Mouse (Mus musculus): Measurements from ENCODE around the gene Ttc25. TPM values are rescaled to one million over a fixed set of nuclear protein-coding genes. Genes with fewer than 3 reads are reported as not detected.
A peak's percentile ranks its signal among the peaks of the same experiment; 100 is the strongest.
"Not testable (repeated sequence)": the region's sequence is repeated elsewhere in the genome, so short reads cannot be mapped to it uniquely, and the experiment has no call there.

Gene Ttc25
- total RNA-seq, 1 experiment from 2014 or later, result 1.3 TPM

DNA sequence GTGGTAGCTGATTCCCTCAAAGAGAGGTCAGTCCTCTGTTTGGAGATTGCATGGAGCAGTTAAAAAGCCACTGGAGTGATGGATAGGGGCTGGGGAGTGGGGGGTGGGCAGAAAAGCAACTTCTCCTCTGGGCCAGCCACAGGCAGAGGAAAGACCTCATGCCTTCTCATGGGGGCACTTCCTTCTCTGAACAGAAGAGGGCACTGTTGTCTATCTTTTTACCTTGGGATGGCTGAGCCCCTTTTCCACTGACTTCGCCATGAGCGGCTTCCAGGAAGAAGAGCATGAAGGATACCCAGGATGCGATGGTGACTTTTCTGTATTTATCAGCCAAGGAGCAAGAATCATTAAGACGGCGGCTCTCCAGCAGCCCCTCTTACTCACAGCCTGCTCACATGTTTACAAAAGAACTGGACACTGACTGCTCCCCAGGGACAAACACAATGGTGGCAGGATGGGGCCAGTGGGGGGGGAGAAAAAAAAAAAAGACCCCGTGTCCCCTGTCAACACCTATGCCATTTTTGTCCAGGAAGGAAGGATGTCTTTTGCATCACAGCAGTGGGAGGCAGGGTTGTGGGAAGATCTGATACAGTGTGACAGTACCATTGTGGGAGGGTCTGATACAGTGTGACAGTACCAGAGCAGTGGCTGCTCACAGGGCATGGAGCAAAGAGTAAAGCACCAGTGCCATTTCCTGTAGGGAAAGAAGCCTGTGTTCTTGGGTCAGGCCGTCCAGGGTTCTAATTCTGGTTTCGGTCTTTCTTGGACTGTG, 25.2 kb downstream of the Ttc25 start:
- peak; percentile 87 for DNase-seq

DNA sequence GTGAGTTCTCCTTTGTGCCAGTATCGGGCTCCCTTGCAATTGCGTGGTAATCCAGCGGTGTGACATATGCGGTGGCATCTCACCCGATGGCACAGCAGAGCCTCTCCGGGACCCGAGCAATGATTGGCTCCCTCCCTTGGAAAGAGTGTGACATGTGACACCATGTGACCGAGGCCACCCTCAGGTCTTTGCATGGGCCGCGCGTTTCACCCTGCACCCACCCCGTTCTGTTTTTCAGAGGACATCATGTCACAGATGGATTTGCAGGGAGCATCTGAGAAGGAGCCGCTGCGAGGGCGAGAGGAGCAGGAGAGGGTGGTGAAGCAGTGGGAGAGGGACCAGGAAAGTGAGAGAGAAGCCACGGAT, 25.8 kb downstream of the Ttc25 start:
- peak; percentile 31 for DNase-seq

DNA sequence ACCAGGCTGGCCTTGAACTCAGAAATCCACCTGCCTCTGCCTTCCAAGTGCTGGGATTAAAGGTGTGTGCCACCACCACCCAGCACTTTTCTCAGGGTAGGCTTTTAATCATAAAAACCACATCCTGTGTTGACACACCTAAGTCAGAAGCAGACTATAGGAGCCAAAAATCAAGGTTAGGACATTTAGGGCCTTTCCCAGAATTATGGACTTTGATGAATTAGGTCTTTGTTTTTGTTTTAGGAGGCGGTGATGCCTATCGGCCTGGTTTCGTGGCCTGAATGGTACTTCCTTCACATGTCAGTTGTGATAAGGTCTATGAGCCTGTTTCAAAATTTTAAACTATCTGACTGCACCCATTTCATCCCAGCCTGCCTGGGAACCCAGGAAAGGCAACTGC, 28.8 kb downstream of the Ttc25 start:
- DNase-seq, result no peak

DNA sequence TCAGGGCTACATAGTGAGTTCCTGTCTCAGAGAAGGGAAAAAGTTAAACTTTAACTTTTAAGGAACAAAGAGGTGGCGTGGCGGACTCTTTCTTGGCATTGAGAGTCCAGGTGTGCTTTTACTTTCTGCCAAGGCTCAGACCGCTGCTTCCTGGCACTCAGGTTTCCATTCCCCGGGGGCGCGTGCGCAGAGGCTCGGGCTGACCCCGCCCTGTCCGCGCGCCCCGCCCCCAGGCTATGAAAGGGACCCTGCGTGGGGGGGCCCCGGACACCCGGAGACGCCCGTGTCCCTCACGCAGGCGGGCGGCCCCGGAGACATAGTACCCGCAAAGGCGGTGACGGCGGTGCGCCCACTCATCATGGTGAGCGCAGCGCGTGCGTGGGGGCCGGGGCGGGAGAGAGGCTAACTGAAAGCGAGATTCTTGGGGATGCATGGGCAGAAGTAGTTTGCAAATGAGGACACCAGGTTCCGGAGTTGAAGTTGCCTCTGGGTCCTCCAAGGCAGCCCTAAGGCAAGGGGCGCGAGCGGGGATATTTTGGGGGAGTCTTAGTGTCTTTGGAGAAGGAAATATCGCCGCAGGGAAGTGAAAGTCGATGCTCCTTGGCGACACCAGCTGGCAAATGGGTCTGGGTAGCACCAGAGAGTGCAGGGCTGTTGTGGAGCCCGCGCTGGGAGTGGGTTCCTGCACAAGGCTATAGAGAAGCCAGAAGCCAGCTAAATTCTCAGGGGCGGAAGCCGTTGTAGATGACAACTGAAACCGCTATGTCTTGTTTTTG, 29.5 kb downstream of the Ttc25 start, which contains the start of gene Cnp:
Gene Cnp (plus strand): TSS at position 197 of the 776 bp plus-strand sequence.
- DNase-seq, result peak; percentile 92

DNA sequence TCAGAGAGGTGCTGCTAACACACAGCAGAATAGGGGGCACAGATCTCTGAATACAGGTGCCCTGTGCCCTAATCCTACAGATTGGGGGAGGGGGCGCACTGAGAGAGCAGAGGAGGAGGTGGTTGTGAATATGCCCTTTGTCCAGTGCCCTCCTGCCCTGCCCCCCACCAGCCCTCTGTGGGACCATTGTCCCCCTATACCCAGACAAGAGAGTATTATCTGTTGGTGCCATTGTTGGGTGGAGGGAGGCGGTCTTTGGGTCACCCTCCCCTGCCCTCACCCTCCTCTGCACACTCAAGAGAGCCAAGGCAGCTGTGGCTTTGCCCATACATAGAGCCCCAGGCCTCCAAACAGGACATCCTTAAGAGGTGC, 30.1 kb downstream of the Ttc25 start:
- DNase-seq, result peak; percentile 28

DNA sequence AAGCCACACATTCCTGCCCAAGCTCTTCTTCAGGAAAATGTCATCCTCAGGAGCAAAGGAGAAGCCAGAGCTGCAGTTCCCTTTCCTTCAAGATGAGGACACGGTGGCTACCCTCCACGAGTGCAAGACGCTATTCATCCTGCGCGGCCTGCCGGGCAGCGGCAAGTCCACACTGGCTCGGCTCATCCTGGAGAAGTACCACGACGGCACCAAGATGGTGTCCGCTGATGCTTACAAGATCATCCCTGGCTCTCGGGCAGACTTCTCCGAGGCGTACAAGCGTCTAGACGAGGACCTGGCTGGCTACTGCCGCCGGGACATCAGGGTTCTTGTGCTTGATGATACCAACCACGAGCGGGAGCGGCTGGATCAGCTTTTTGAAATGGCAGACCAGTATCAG, 30.8 kb downstream of the Ttc25 start:
- no peak for DNase-seq

DNA sequence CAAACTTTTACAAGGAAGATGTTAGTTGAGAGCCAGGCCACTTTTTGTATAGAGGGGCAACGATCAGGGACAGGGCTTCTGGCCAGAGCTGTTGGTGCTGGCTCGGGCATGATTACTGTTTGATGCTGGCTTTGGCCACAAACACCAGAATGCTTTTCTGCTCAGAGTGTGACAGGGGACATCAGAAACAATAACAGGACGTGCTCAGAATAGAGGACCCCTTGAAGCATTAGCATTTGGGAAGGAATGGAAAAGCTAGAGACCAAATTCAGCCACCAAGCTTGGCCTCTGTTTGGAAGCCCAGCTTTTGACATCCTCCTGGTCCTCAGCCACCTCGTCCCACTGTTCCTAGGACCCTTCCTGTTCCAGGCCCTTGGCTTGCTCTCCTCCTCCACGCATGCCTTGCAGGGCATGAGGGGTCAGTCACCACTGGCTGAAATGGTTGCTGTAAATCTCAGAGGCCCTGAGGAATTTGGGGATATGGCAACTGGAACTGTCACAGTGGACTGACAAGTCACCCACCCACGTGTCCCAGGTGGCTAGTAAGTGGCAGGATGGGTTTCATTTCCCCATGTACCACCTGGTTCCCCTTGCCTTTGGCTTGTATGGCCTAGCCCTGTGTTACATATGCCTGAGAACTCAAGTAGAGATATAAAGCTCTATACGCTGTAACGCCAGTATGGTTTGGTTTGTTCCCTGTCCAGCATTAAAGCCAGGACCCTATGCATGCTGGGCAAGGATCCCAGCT, 32.6 kb downstream of the Ttc25 start:
- DNase-seq, result no peak

DNA sequence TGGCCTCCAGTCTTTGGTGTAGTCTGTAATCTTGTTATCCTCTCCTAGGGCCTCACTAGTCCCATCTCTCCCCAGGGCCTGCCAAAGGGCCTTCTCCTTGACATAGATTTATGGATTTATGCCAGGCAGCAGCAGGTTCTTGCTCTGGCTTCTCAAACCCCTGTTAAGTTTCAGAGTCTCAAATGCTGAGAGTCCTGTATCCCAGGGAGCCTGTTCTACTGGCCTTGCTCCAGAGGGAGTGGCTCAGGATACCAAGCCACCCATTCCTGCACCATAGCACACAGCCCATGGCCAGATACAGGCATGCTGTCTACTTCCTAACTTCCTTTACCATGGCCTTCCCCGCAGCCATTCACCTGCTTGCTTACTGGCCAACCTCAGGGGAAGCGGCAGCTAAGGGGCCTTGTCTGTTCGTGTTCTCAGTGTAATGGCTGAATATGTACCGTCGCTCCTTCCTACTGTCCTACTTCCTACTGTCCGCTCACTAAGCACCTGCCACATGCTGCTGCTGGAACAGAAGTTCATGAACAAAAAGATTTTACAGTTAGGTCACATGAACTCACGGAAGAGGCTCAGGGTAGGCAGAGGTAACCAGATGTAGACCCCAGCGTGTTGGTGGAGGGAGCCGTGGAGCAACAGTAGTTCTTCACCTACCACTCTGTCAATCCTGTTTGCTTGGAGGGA, 33.9 kb downstream of the Ttc25 start:
- DNase-seq, result no peak

DNA sequence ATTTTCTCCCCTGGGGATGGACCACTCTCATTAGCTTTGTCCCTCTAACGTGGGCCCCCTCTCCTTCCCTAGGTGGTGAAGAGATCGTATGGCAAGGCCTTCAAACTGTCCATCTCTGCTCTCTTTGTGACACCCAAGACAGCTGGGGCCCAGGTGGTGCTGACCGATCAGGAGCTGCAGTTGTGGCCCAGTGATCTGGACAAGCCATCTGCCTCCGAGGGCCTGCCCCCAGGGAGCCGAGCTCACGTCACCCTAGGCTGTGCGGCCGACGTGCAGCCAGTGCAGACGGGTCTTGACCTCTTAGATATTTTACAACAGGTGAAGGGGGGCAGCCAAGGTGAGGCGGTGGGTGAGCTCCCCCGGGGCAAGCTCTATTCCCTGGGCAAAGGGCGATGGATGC, 34.9 kb downstream of the Ttc25 start:
- DNase-seq, result no peak

DNA sequence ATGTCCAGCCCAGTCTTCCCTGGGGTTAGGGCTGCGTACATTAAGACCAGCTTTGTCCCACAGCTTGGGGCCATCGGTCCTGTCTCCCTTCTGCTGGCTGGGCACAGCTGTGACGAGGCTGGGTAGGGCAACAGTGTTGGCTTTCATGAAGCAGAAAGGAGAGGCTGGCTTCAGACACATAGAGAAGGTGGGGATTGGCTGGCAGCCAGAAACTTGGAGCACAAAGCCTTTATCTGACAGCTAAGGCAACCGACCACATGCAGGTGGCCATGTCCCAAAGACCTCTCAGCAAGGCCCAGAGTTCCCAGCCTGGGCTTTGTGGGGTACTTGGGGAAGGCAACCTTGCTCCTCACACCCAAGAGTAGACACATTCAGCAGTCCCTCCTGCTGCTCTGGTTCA, 36.3 kb downstream of the Ttc25 start:
- peak; percentile 69 for DNase-seq

DNA sequence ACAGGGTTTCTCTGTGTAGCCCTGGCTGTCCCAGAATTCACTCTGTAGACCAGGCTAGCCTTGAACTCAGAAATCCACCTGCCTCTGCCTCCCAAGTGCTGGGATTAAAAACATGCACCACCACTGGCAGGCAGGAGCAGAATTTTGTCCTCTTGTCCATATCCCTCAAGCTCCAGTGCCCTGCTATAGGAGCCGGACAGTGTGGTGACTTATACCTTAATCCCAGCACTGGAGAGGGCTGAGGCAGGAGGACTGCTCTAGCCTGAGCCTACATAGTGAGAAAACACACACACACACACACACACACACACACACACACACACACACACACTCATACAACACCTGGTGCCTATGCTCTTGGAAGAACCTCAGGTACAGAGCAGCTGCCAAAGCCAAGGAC, 37.0 kb downstream of the Ttc25 start:
- not testable (repeated sequence) for DNase-seq

DNA sequence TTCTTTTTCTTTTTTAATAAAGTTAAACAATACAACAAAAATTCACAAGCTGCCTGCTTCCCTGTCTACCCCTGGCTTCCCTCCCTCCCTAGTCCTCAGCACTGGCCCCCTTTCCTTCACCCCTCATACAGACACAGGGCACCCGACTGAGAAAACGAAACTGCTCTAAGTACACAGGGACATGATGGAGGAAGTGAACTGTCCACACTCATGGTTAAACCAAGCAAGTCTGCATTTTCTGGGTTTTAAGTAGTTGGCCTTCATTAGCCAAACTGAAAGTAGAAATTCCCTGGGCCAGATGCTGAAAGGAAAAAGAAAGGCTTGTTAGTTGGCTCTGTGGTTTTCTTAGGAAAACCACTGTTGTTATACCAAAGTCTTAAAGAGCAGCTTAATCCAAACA, 37.4 kb downstream of the Ttc25 start:
- no peak for DNase-seq

DNA sequence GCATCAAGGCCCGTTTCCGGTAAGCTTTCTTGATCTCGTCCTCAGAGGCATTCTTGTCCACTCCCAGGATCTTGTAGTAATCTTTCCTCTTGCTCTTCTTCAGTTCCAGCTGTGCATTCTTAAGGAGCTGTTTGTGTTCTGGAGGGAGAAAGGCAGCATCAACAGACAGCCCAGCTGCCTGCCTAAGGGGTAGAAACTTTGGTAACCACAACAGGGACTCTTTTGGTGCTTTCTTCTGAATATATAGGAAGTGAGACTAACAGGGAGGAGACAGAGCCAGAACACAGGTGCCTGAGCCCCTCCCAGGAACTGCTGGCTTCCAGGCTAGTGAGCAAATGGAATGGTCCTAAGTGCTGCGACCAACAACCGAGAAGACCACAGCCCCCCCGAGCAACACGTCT, 39.2 kb downstream of the Ttc25 start:
- no peak for DNase-seq

DNA sequence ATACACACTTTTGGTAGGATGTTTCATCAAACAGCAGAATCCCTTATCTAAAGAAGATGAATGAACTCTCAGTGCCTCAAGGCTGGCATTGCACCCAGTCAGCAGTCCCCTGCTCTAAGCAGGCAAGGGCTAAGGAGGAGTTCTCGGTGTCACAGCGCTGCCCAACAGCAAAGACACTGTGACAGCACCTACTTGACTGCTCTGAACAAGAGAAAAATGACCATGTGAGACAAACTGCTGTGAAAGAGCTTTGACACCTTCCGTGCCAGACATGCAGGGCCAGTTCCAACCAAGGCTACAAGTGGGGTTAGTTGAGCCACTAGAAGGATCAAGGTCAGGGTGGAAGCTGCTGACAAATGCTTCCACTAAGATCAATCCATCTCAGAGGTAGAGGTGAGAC, 39.7 kb downstream of the Ttc25 start:
- DNase-seq, result no peak

DNA sequence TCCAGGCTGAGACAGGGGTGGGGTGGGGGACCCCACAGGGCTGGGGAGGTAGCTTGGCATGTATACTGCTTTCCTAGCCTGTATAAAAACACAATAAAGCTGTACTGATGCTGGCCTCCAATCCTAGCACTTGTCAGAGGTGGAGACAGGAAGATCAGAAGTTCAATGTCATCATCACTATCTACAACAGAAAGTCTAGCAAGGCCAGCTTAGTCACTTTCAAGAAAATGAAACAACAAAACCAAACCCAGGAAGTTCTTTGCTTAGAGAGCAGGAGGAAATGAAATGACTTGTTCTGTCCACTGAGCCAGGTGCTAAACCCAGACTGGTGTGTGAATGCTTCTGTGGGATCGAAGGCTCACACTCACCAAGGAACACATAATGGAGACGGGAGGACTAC, 43.1 kb downstream of the Ttc25 start:
- DNase-seq, result no peak

DNA sequence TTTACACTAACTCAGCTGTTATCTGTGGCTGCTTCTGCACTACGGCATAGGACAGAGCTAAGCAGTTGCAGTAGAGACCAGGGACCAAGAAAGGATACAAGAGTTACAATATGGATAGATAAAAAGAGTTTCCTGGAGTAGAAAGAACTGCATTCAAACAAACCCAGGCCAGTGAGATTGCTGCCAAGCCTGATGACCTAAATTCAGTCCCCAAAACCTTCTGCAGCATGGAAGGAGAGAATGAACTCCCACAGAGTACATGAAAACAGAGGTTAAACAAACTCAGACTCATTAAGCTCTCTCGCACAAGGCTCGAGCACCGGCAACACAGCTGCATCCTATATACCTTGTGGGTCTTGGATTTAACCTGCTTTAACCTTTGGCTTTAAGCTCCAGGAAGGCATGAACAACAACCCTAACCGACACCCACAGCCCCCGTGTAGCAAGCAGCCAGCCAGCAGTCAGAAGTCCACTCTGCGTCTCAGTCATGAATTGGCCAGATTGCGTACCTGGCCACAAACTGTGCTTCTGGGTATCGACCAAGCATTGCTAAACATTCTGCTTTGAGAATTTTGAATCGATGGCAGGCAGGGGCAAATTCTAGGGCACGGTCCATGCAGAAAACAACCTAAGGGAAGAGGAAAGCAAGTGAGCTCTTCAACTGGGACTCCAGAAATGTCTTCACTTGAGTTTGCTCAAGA, 47.1 kb downstream of the Ttc25 start:
- DNase-seq, result no peak

DNA sequence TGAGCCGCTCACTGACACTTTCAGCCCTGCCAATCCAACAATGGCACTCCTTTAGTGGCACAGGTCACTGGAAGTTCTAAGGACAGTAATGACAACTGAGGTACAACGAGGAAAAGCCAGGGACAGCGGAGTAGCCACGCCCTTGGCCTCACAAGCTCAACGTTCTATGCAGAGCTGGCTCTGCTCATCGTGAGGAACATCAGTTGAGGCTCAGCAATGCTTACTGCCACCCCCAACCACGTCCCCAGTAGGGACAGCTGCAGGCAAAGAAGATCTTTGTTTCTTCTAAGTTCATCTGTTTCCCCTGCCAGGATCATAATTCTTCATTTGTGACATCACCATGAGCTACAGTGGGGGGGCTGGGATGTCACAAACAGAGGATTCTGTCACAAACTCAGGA, 49.2 kb downstream of the Ttc25 start:
- DNase-seq, result no peak

DNA sequence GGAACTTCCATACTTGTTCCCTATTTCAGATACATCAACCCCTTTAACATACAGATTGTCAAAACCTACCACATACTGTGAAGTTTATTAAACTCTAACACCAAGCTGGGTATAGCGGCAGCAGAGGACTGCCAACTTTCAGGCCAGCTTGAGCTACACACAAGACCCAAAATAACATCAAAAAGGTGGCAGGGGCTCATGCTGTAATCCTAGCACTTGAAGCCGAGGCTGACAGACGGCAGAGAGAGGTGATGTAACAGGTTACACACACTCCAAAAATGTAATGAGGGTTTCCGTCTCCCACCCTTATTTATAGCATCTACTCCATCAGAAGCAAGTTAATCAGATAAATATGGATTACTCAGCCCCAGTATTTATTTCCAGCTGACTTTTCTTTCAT, 50.1 kb downstream of the Ttc25 start:
- DNase-seq, result no peak

DNA sequence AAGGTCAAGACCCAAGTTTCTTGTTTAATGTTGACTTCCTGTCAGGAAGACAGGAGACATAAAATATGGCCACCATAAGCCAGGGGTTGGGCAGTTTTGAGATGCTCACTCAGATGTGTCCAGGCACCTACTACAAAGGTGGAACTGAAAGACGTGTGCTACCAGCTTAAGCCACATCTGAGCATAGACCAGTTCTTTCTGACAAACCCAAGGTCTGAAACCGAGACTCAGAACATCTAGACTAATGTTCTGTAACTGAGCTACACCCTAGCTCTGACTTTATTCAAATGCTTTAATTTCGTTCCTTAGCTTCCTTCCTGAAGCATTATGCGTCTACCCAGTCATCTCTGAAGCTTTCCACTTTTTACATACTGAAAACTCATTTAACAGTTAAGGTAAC, 52.7 kb downstream of the Ttc25 start:
- no peak for DNase-seq

DNA sequence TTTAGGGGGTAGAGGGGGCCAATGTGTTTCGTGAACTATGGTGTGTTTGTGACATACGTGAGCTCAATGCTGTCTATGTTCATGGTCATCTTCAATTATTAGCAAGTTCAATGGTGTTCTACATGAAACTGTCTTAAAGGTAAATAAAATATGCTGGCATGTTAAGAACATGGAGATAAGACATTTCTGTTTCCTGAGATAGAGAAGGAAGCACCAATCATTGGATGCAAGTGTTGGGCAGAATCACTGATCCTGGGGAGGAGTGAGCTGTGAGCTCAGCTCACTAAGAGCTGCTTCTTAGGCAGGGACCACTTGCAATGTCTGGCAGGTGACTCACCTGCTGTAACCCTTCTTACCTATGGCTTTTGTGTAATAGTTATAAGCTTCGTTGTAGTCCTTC, 56.0 kb downstream of the Ttc25 start:
- no peak for DNase-seq

DNA sequence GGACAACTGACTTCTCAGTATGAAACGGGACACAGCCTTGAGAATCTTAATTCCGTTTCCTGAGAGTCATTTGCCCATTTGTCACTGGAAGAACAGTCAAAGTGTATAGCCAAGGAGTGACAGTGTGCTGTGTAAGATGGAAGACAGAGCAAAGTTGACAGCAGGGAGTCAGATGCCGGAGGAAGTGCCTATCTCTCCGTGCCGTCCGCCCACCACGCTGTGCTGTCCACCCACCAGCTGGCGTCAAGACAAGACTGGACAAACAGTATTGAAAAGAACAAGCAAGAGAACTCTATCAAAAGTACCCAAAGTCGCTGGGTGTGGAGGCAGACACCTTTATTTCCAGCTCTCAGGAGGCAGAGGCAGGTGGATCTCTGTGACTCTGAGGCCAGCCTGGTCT, 57.7 kb downstream of the Ttc25 start:
- no peak for DNase-seq

DNA sequence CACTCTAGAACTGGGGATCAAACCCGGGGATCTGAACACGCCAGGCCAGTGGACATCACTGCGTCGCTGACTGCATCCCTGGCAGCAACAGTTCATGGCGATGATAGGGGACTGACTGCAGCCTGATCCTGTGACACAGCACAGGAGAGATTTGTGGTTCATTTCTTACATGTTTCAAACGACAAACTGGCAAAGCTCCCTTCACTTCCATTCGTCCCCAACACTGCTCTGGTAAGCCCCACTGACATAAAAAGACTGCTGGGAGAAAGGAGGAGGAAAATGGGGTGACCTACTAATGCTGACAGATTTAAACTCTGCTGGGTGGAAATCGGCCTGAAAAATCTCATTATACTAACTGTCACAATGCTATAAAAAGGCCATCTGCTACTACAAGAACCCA, 58.4 kb downstream of the Ttc25 start:
- DNase-seq, result no peak
